ENCODE assay signal across 8 mouse cellular contexts in genomic region chr5:75862630-75862991, GRCm38 (mm10).
DNase-seq lines count a peak whose midpoint lies in the region; ATAC-seq lines count a peak whose summit lies in the region.

No protein-coding gene starts in this region.

- no peak for DNase-seq in cerebellum, adult 11-12 months
- peak; percentile 26 for DNase-seq in MEL-GATA-1-ER (ENCODE audit: extremely low read depth, low read depth)
- DNase-seq in cerebellum, postnatal 4 days (ENCODE audit: low spot score in 2 of 2): peak; percentile 41 to 64
- peak; percentile 56 for DNase-seq in heart, adult 8-10 months (ENCODE audit: low spot score)
- DNase-seq in layer of hippocampus, adult 9-11 months: peak; percentile 65
- DNase-seq in right cerebral cortex, postnatal 4 days: peak; percentile 75

- ATAC-seq in cerebellum, adult (ENCODE audit: insufficient number of reproducible peaks, low FRiP score, low TSS enrichment): 0 out of 2 replicates have a peak, but pooled peaks have one; percentile 59
- ATAC-seq in megakaryocyte, adult 5-6 weeks (ENCODE audit: poor library complexity, severe bottlenecking): peak; percentile 71; the same call in 1 of the 2 replicates
